24 mouse cellular contexts compared by ENCODE assay signal in genomic region chr5:45651026-45651703, GRCm38 (mm10). TPM values are rescaled to one million over a fixed set of nuclear protein-coding genes. Genes with fewer than 3 reads are reported as not detected.
DNase-seq lines count a peak whose midpoint lies in the region; ATAC-seq and TF ChIP-seq lines count a peak whose summit lies in the region.
"Had no signal": no experiment of that assay in that cellular context is flagged by ENCODE, and none has a peak within 500 bp of the region (broad histone marks: within the 10 kb centered on the region; RNA-seq: fewer than 3 reads in every experiment).

No protein-coding gene starts in this region.

- no peak for TF ChIP-seq CTCF in liver, postnatal 0 days (IDR thresholded peaks at IDR 0.05; ENCODE audit: low read depth)
- no peak for TF ChIP-seq CTCF in kidney, postnatal 0 days (IDR thresholded peaks at IDR 0.05; ENCODE audit: low read depth)

- peak; percentile 13 to 57 for DNase-seq in kidney, adult 8-10 months
- no peak for DNase-seq in kidney, adult 18-20 months
- DNase-seq in liver, postnatal 0 days = no peak
- DNase-seq in liver, embryonic 11.5 days (ENCODE audit: low spot score) = no peak
- peak; percentile 49 for DNase-seq in kidney, postnatal 0 days (ENCODE audit: low spot score)
- no peak for DNase-seq in left cerebral cortex, postnatal 14 days (ENCODE audit: low spot score in 2 of 2)
- DNase-seq in hindbrain, embryonic 14.5 days (ENCODE audit: low spot score) = no peak
- DNase-seq: adrenal gland, postnatal 25 days; cerebellum, adult 18-20 months; cerebellum, adult 9-11 months; cerebellum, postnatal 36 days; gastrocnemius, postnatal 14 days; heart, adult 2 months; heart, postnatal 14 days had no signal

- H3K27ac ChIP-seq in liver, postnatal 0 days (ENCODE audit: low read depth) = 0 out of 2 replicates have a peak overlapping the region, but pooled peaks have one; percentile 22
- H3K27ac ChIP-seq in liver, embryonic 11.5 days (ENCODE audit: low read depth, low read length) = no peak overlapping the region
- H3K27ac ChIP-seq in kidney, postnatal 0 days = no peak overlapping the region; the same call in 1 of the 2 replicates
- no peak overlapping the region for H3K27ac ChIP-seq in hindbrain, embryonic 14.5 days
- H3K27ac ChIP-seq: embryonic facial prominence, embryonic 13.5 days; forebrain, embryonic 12.5 days; heart, adult 2 months; heart, embryonic 15.5 days had no signal

- intact Hi-C loops in left cerebral cortex, postnatal 14 days (cut with DNase I) = no loop called here

- H3K9ac ChIP-seq in liver, postnatal 0 days (replicated peaks) = no peak overlapping the region
- H3K9ac ChIP-seq in liver, embryonic 11.5 days (ENCODE audit: low read depth, low read length) = no peak overlapping the region
- H3K9ac ChIP-seq in kidney, postnatal 0 days (ENCODE audit: low read depth, low read length) = no peak overlapping the region
- H3K9ac ChIP-seq in hindbrain, embryonic 14.5 days = no peak overlapping the region
- H3K9ac ChIP-seq: embryonic facial prominence, embryonic 13.5 days; forebrain, embryonic 12.5 days; heart, embryonic 15.5 days had no signal

- no peak overlapping the region for H3K4me3 ChIP-seq in liver, postnatal 0 days (ENCODE audit: low read depth, low read length)
- H3K4me3 ChIP-seq in liver, embryonic 11.5 days (ENCODE audit: low read depth, low read length) = no peak overlapping the region
- H3K4me3 ChIP-seq in kidney, postnatal 0 days (replicated peaks; ENCODE audit: low read depth, low read length) = no peak overlapping the region
- no peak overlapping the region for H3K4me3 ChIP-seq in hindbrain, embryonic 14.5 days (replicated peaks; ENCODE audit: low read length)
- H3K4me3 ChIP-seq: embryonic facial prominence, embryonic 13.5 days; forebrain, embryonic 12.5 days; heart, adult 2 months; heart, embryonic 15.5 days had no signal

- H3K27me3 ChIP-seq in liver, postnatal 0 days (ENCODE audit: insufficient read depth, low read length) = no peaks in the 10 kb centered on the region
- no peaks in the 10 kb centered on the region for H3K27me3 ChIP-seq in liver, embryonic 11.5 days (replicated peaks; ENCODE audit: control insufficient read depth, insufficient read depth, low read length)
- no peaks in the 10 kb centered on the region for H3K27me3 ChIP-seq in kidney, postnatal 0 days (ENCODE audit: insufficient read depth, low read length)
- no peaks in the 10 kb centered on the region for H3K27me3 ChIP-seq in hindbrain, embryonic 14.5 days (ENCODE audit: control insufficient read depth, insufficient read depth, low read length)
- H3K27me3 ChIP-seq: CH12.LX; embryonic facial prominence, embryonic 13.5 days; forebrain, embryonic 12.5 days; heart, embryonic 15.5 days had no signal

- no peak overlapping the region for H3K4me2 ChIP-seq in liver, postnatal 0 days (ENCODE audit: low read depth, low read length)
- H3K4me2 ChIP-seq in liver, embryonic 11.5 days = no peak overlapping the region
- H3K4me2 ChIP-seq in kidney, postnatal 0 days (ENCODE audit: low read length) = no peak overlapping the region
- H3K4me2 ChIP-seq in hindbrain, embryonic 14.5 days (replicated peaks) = no peak overlapping the region
- H3K4me2 ChIP-seq: embryonic facial prominence, embryonic 13.5 days; forebrain, embryonic 12.5 days; heart, embryonic 11.5 days; heart, embryonic 15.5 days had no signal

- no peaks in the 10 kb centered on the region for H3K36me3 ChIP-seq in liver, postnatal 0 days (replicated peaks; ENCODE audit: insufficient read depth, low read length)
- no peaks in the 10 kb centered on the region for H3K36me3 ChIP-seq in liver, embryonic 11.5 days (ENCODE audit: control insufficient read depth, insufficient read depth, low read length)
- H3K36me3 ChIP-seq in kidney, postnatal 0 days (ENCODE audit: insufficient read depth, low read length) = no peaks in the 10 kb centered on the region
- H3K36me3 ChIP-seq in hindbrain, embryonic 14.5 days (replicated peaks; ENCODE audit: control insufficient read depth, insufficient read depth) = no peaks in the 10 kb centered on the region
- H3K36me3 ChIP-seq: embryonic facial prominence, embryonic 13.5 days; forebrain, embryonic 12.5 days; heart, embryonic 15.5 days had no signal

- no peaks in the 10 kb centered on the region for H3K4me1 ChIP-seq in liver, postnatal 0 days (ENCODE audit: insufficient read depth)
- no peaks in the 10 kb centered on the region for H3K4me1 ChIP-seq in liver, embryonic 11.5 days (replicated peaks; ENCODE audit: control insufficient read depth, insufficient read depth, low read length)
- H3K4me1 ChIP-seq in kidney, postnatal 0 days (replicated peaks; ENCODE audit: insufficient read depth, low read length) = no peaks in the 10 kb centered on the region
- H3K4me1 ChIP-seq in hindbrain, embryonic 14.5 days (replicated peaks; ENCODE audit: control insufficient read depth, insufficient read depth, low read length) = no peaks in the 10 kb centered on the region
- H3K4me1 ChIP-seq: embryonic facial prominence, embryonic 13.5 days; forebrain, embryonic 12.5 days; heart, embryonic 15.5 days had no signal

- TF ChIP-seq EP300 in liver, postnatal 0 days (IDR thresholded peaks at IDR 0.05; ENCODE audit: low read depth) = no peak

- 70% methylated on average over 2 of the region's 2 CpGs for WGBS in liver, postnatal 0 days (ENCODE audit: insufficient replicate concordance)
- WGBS in liver, embryonic 11.5 days = 89% methylated on average over 2 of the region's 2 CpGs
- WGBS in kidney, postnatal 0 days = 52% methylated on average over 2 of the region's 2 CpGs
- WGBS in hindbrain, embryonic 14.5 days = 97% methylated on average over 2 of the region's 2 CpGs

- no peaks in the 10 kb centered on the region for H3K9me3 ChIP-seq in liver, postnatal 0 days (ENCODE audit: low read length)
- H3K9me3 ChIP-seq in liver, embryonic 11.5 days (ENCODE audit: control insufficient read depth, low read length) = no peaks in the 10 kb centered on the region
- no peaks in the 10 kb centered on the region for H3K9me3 ChIP-seq in kidney, postnatal 0 days (replicated peaks; ENCODE audit: low read length)
- H3K9me3 ChIP-seq in hindbrain, embryonic 14.5 days (ENCODE audit: control insufficient read depth, low read length) = no peaks in the 10 kb centered on the region
- H3K9me3 ChIP-seq: embryonic facial prominence, embryonic 13.5 days; forebrain, embryonic 12.5 days; heart, embryonic 15.5 days had no signal

- peak; percentile 56; the same call in 1 of the 2 replicates for ATAC-seq in liver, postnatal 0 days
- no peak for ATAC-seq in liver, embryonic 11.5 days (replicated peaks; ENCODE audit: low FRiP score)
- ATAC-seq in kidney, postnatal 0 days (replicated peaks; ENCODE audit: low FRiP score, low read depth) = no peak; the same call in 1 of the 2 replicates
- ATAC-seq in hindbrain, embryonic 14.5 days (ENCODE audit: low FRiP score) = no peak
- ATAC-seq: activated CD4-positive, CD25-positive, alpha-beta regulatory T cell, adult 4 months; forebrain, embryonic 16.5 days; Patski had no signal

RNA-seq across cellular contexts. Expression of gene Fam184b, which starts 11.8 kb away (rescaled TPM):
- polyA plus RNA-seq in liver, postnatal 0 days (2015; fragmentation: Nextera tagmentation; extraction: Ambion mirVana) = 0.06 and 0.07 TPM in 2 replicates
- 0.36 and 0.45 TPM in 2 replicates for polyA plus RNA-seq in liver, embryonic 11.5 days (2014; fragmentation: Nextera tagmentation; extraction: Ambion mirVana)
- polyA plus RNA-seq in kidney, postnatal 0 days (2015; fragmentation: Nextera tagmentation; extraction: Ambion mirVana) = 2.4 and 2.6 TPM in 2 replicates
- total RNA-seq in left cerebral cortex, postnatal 14 days (2021) = 10 to 100 TPM; 13.0 to 14.3 TPM
- polyA plus RNA-seq in hindbrain, embryonic 14.5 days (2014; fragmentation: Nextera tagmentation; extraction: Ambion mirVana) = 6.7 and 9.7 TPM in 2 replicates
- total RNA-seq: CH12.LX; hematopoietic stem cell, adult 5-6 weeks had no signal
- polyA plus RNA-seq: heart, adult 2 months had no signal

RNA-seq across cellular contexts. Expression of gene Ncapg, which starts 18.6 kb away (rescaled TPM):
- 20.3 and 24.1 TPM in 2 replicates for polyA plus RNA-seq in liver, postnatal 0 days (2015; fragmentation: Nextera tagmentation; extraction: Ambion mirVana)
- 67.0 and 79.6 TPM in 2 replicates for polyA plus RNA-seq in liver, embryonic 11.5 days (2014; fragmentation: Nextera tagmentation; extraction: Ambion mirVana)
- 21.8 and 24.7 TPM in 2 replicates for polyA plus RNA-seq in kidney, postnatal 0 days (2015; fragmentation: Nextera tagmentation; extraction: Ambion mirVana)
- total RNA-seq in left cerebral cortex, postnatal 14 days (2021) = under 1 TPM; 0.61 to 0.77 TPM
- 7.9 and 9.5 TPM in 2 replicates for polyA plus RNA-seq in hindbrain, embryonic 14.5 days (2014; fragmentation: Nextera tagmentation; extraction: Ambion mirVana)
- total RNA-seq: gastrocnemius, adult 18-20 months had no signal

Comparison
In these comparisons a context has a peak if more than half of its experiments do, and no peak if none do; other contexts are left out.
1. DNase-seq: peak in kidney, adult 8-10 months (2 of 2) and kidney, postnatal 0 days (single experiment); none in kidney, adult 18-20 months (single experiment), liver, postnatal 0 days (single experiment), liver, embryonic 11.5 days (single experiment), left cerebral cortex, postnatal 14 days (0 of 2) and hindbrain, embryonic 14.5 days (single experiment).